Mouse (Mus musculus) frontal cortex, postnatal 10 days (tissue): ENCODE measurements around the gene Tshz2.
A peak's percentile ranks its signal among the peaks of the same experiment; 100 is the strongest.
"Not testable (repeated sequence)": the region's sequence is repeated elsewhere in the genome, so short reads cannot be mapped to it uniquely, and the experiment has no call there.

Source experiments
- DNase-seq, 2 experiments: peaks; one replicate each; pipeline ENCODE4 v3.0.0; 2022; ENCODE audit warnings: low spot score in 2 of 2, mixed read lengths in 1 of 2

Gene Tshz2

GRCm38 (mm10) chr2:169812055-169812454, 179.2 kb downstream of the Tshz2 start:
- no peak for DNase-seq

GRCm38 (mm10) chr2:169812940-169813339, 180.1 kb downstream of the Tshz2 start:
- no peak for DNase-seq

GRCm38 (mm10) chr2:169814351-169814750, 181.5 kb downstream of the Tshz2 start:
- no peak for DNase-seq

- DNase-seq: no peak
Measured at GRCm38 (mm10) chr2:169814757-169815156, 181.9 kb downstream of the Tshz2 start.

- no peak for DNase-seq
Measured at GRCm38 (mm10) chr2:169821021-169821441, 188.2 kb downstream of the Tshz2 start.

- no peak for DNase-seq
Measured at GRCm38 (mm10) chr2:169825908-169826307, 193.1 kb downstream of the Tshz2 start.

GRCm38 (mm10) chr2:169826316-169826715, 193.5 kb downstream of the Tshz2 start:
- no peak for DNase-seq

- no peak for DNase-seq
Measured at GRCm38 (mm10) chr2:169826833-169827232, 194.0 kb downstream of the Tshz2 start.

GRCm38 (mm10) chr2:169832184-169832583, 199.4 kb downstream of the Tshz2 start:
- DNase-seq: no peak

- DNase-seq: no peak
Measured at GRCm38 (mm10) chr2:169833638-169834037, 200.8 kb downstream of the Tshz2 start.

- DNase-seq: no peak
Measured at GRCm38 (mm10) chr2:169834602-169835001, 201.8 kb downstream of the Tshz2 start.

- DNase-seq: no peak
Measured at GRCm38 (mm10) chr2:169837031-169837605, 204.3 kb downstream of the Tshz2 start.

- no peak for DNase-seq
Measured at GRCm38 (mm10) chr2:169838521-169838920, 205.7 kb downstream of the Tshz2 start.

GRCm38 (mm10) chr2:169841442-169841841, 208.6 kb downstream of the Tshz2 start:
- no peak for DNase-seq

- no peak for DNase-seq
Measured at GRCm38 (mm10) chr2:169842494-169842893, 209.7 kb downstream of the Tshz2 start.

- DNase-seq: no peak
Measured at GRCm38 (mm10) chr2:169843553-169843952, 210.7 kb downstream of the Tshz2 start.

- DNase-seq: peak in 1 of 2 experiments; percentile 33
Measured at GRCm38 (mm10) chr2:169849077-169849476, 216.3 kb downstream of the Tshz2 start.

- no peak for DNase-seq
Measured at GRCm38 (mm10) chr2:169849541-169849940, 216.7 kb downstream of the Tshz2 start.

- DNase-seq: no peak
Measured at GRCm38 (mm10) chr2:169851606-169852005, 218.8 kb downstream of the Tshz2 start.

- DNase-seq: no peak
Measured at GRCm38 (mm10) chr2:169854491-169854890, 221.7 kb downstream of the Tshz2 start.

GRCm38 (mm10) chr2:169857041-169857440, 224.2 kb downstream of the Tshz2 start:
- not testable (repeated sequence) for DNase-seq

GRCm38 (mm10) chr2:169859078-169859855, 226.5 kb downstream of the Tshz2 start:
- DNase-seq: no peak

GRCm38 (mm10) chr2:169860895-169861294, 228.1 kb downstream of the Tshz2 start:
- no peak for DNase-seq
